Comparison of ENCODE assay signal across 19 mouse cellular contexts in genomic region chr7:101937569-101937968, GRCm38 (mm10). TPM values are rescaled to one million over a fixed set of nuclear protein-coding genes. Genes with fewer than 3 reads are reported as not detected.
DNase-seq lines count a peak whose midpoint lies in the region; ATAC-seq and TF ChIP-seq lines count a peak whose summit lies in the region.
"Had no signal": no experiment of that assay in that cellular context is flagged by ENCODE, and none has a peak within 500 bp of the region (broad histone marks: within the 10 kb centered on the region; RNA-seq: fewer than 3 reads in every experiment).

No protein-coding gene starts in this region.

- TF ChIP-seq POLR2A in heart, adult 2 months (IDR thresholded peaks at IDR 0.05; ENCODE audit: insufficient read depth, low read depth, low read length): no peak

- no peak for TF ChIP-seq EP300 in heart, adult 2 months (IDR thresholded peaks at IDR 0.05; ENCODE audit: insufficient read depth, low read depth, low read length)

- ATAC-seq in cerebellum, adult (ENCODE audit: insufficient number of reproducible peaks, low FRiP score, low TSS enrichment): peak; percentile 69
- no peak for ATAC-seq in hindbrain, embryonic 12.5 days (ENCODE audit: low FRiP score)
- ATAC-seq: midbrain, embryonic 13.5 days had no signal

- H3K79me2 ChIP-seq in heart, adult 2 months (replicated peaks; ENCODE audit: control insufficient read depth, insufficient read depth, low read length): peaks cover 2% of the 10 kb centered on the region

- H3K4me2 ChIP-seq in hindbrain, embryonic 12.5 days (replicated peaks): no peak overlapping the region
- H3K4me2 ChIP-seq: heart, embryonic 12.5 days; liver, embryonic 11.5 days; lung, embryonic 14.5 days; midbrain, embryonic 13.5 days had no signal

- H3K4me3 ChIP-seq in hindbrain, embryonic 12.5 days: no peak overlapping the region
- no peak overlapping the region for H3K4me3 ChIP-seq in heart, adult 2 months
- H3K4me3 ChIP-seq: heart, embryonic 12.5 days; limb, embryonic 10.5 days; midbrain, embryonic 13.5 days had no signal

- 96% methylated on average over 4 of the region's 4 CpGs for WGBS in hindbrain, embryonic 12.5 days
- 76% methylated on average over 4 of the region's 4 CpGs for WGBS in heart, adult 2 months

- TF ChIP-seq CTCF in heart, adult 2 months (IDR thresholded peaks at IDR 0.05): no peak

- DNase-seq in cerebellum, adult 11-12 months: peak; percentile 96
- peak; percentile 86 to 92 for DNase-seq in cerebellum, postnatal 25 days
- peak; percentile 23 to 40 for DNase-seq in layer of hippocampus, postnatal 10 days (ENCODE audit: low spot score in 2 of 2)
- no peak for DNase-seq in thymus, postnatal 10 days (ENCODE audit: low spot score in 2 of 2)
- DNase-seq in heart, adult 2 months: no peak
- DNase-seq: adrenal gland, postnatal 36 days; embryo, embryonic 11 days; gastrocnemius, postnatal 25 days; kidney, adult 8-10 months; lung, embryonic 14.5 days; retina, postnatal 1 day; thymus, postnatal 25 days had no signal

- no peaks in the 10 kb centered on the region for H3K36me3 ChIP-seq in hindbrain, embryonic 12.5 days
- no peaks in the 10 kb centered on the region; the same call in 1 of the 2 replicates for H3K36me3 ChIP-seq in heart, adult 2 months (ENCODE audit: control insufficient read depth, insufficient read depth, low read length)

- no peaks in the 10 kb centered on the region for H3K27me3 ChIP-seq in hindbrain, embryonic 12.5 days
- H3K27me3 ChIP-seq in heart, adult 2 months (ENCODE audit: control insufficient read depth, insufficient read depth, low read length): no peaks in the 10 kb centered on the region
- H3K27me3 ChIP-seq: heart, embryonic 12.5 days; midbrain, embryonic 13.5 days had no signal

- peaks cover 19% of the 10 kb centered on the region for H3K4me1 ChIP-seq in hindbrain, embryonic 12.5 days
- H3K4me1 ChIP-seq in heart, adult 2 months (ENCODE audit: control insufficient read depth, insufficient read depth, low read length): no peaks in the 10 kb centered on the region; the same call in 1 of the 2 replicates

- H3K9me3 ChIP-seq in hindbrain, embryonic 12.5 days (replicated peaks): no peaks in the 10 kb centered on the region
- H3K9me3 ChIP-seq: heart, embryonic 12.5 days; limb, embryonic 10.5 days; midbrain, embryonic 13.5 days had no signal

- H3K9ac ChIP-seq in hindbrain, embryonic 12.5 days: no peak overlapping the region
- no peak overlapping the region for H3K9ac ChIP-seq in heart, adult 2 months (ENCODE audit: low read depth, low read length)
- H3K9ac ChIP-seq: heart, embryonic 12.5 days; lung, embryonic 14.5 days; midbrain, embryonic 13.5 days had no signal

- intact Hi-C loops in heart, adult 2 months (cut with DNase I): no loop called here

- no peak overlapping the region for H3K27ac ChIP-seq in hindbrain, embryonic 12.5 days
- no peak overlapping the region for H3K27ac ChIP-seq in heart, adult 2 months
- H3K27ac ChIP-seq: limb, embryonic 10.5 days; midbrain, embryonic 13.5 days had no signal

RNA-seq across cellular contexts. Expression of gene Numa1, which starts 3.7 kb away (rescaled TPM):
- 10 to 100 TPM; 64.7 to 71.6 TPM for total RNA-seq in layer of hippocampus, postnatal 10 days (2021)
- 99.2 and 100 TPM in 2 replicates for polyA plus RNA-seq in hindbrain, embryonic 12.5 days (2016; fragmentation: Nextera tagmentation; extraction: Ambion mirVana)
- 10 to 100 TPM; 88.3 to 93.8 TPM for total RNA-seq in heart, adult 2 months (2021)
- 53.3 and 63.3 TPM in 2 replicates for polyA plus RNA-seq in heart, adult 2 months (2012; rRNA removed)

RNA-seq across cellular contexts. Expression of gene Lrrc51, which starts 3.9 kb away (rescaled TPM):
- total RNA-seq in layer of hippocampus, postnatal 10 days (2021): 1 to 10 TPM; 5.2 to 6.5 TPM
- polyA plus RNA-seq in hindbrain, embryonic 12.5 days (2016; fragmentation: Nextera tagmentation; extraction: Ambion mirVana): 9.4 and 10.1 TPM in 2 replicates
- 1 to 10 TPM; 3.0 to 4.5 TPM for total RNA-seq in heart, adult 2 months (2021)
- 7.5 and 11.6 TPM in 2 replicates for polyA plus RNA-seq in heart, adult 2 months (2012; rRNA removed)

RNA-seq across cellular contexts. Expression of gene Tomt, which starts 31.4 kb away (rescaled TPM):
- under 1 TPM in 1 of 2 experiments, not detected in 1; 0.11 TPM for total RNA-seq in layer of hippocampus, postnatal 10 days (2021)
- 0.48 and 0.81 TPM in 2 replicates for polyA plus RNA-seq in hindbrain, embryonic 12.5 days (2016; fragmentation: Nextera tagmentation; extraction: Ambion mirVana)
- not detected for total RNA-seq in heart, adult 2 months (2021)
- 0.12 TPM in 1 of 2 replicates, not detected in the other for polyA plus RNA-seq in heart, adult 2 months (2012; rRNA removed)
- total RNA-seq: adrenal gland, postnatal 36 days; gastrocnemius, postnatal 25 days; heart, postnatal 25 days had no signal

RNA-seq across cellular contexts. Expression of gene Lamtor1, which starts 31.9 kb away (rescaled TPM):
- total RNA-seq in layer of hippocampus, postnatal 10 days (2021): 10 to 100 TPM; 98.0 to 98.3 TPM
- polyA plus RNA-seq in hindbrain, embryonic 12.5 days (2016; fragmentation: Nextera tagmentation; extraction: Ambion mirVana): 129 and 130 TPM in 2 replicates
- total RNA-seq in heart, adult 2 months (2021): 100 to 1,000 TPM; 104 to 125 TPM
- 244 and 272 TPM in 2 replicates for polyA plus RNA-seq in heart, adult 2 months (2012; rRNA removed)

Comparison
In these comparisons a context has a peak if more than half of its experiments do, and no peak if none do; other contexts are left out.
1. DNase-seq: peak in cerebellum, adult 11-12 months (single experiment), cerebellum, postnatal 25 days (2 of 2) and layer of hippocampus, postnatal 10 days (2 of 2); none in thymus, postnatal 10 days (0 of 2) and heart, adult 2 months (0 of 2).